Mouse (Mus musculus): Measurements from ENCODE around the gene Zfp36l3.

Zfp36l3 gene

GRCm38 (mm10) chrX:53776276-53776675 is at the start of gene Zfp36l3:
Gene Zfp36l3 (minus strand): TSS chrX:53776394.
- DNase-seq (ENCODE audit: low read depth, low spot score), result no peak

GRCm38 (mm10) chrX:53799074-53799473 is 22.9 kb upstream of the Zfp36l3 start:
- no peak for DNase-seq (ENCODE audit: low read depth, low spot score)

- peak; percentile 4 for DNase-seq (ENCODE audit: low read depth, low spot score)
Observed at GRCm38 (mm10) chrX:53797519-53797918, 21.3 kb upstream of the Zfp36l3 start, which contains the start of gene Xlr. Gene Xlr (minus strand): TSS chrX:53797706.

- DNase-seq (ENCODE audit: low read depth, low spot score), result no peak
Observed at GRCm38 (mm10) chrX:53757736-53758135, 18.5 kb downstream of the Zfp36l3 start, which contains the start of gene 1700013H16Rik. Gene 1700013H16Rik (minus strand): TSS chrX:53757831.

- DNase-seq (ENCODE audit: low read depth, low spot score), result no peak
Observed at GRCm38 (mm10) chrX:53752851-53753250, 23.3 kb downstream of the Zfp36l3 start.

GRCm38 (mm10) chrX:53728967-53729366 is 47.2 kb downstream of the Zfp36l3 start:
- no peak for DNase-seq (ENCODE audit: low read depth, low spot score)

GRCm38 (mm10) chrX:53724596-53724995 is 51.6 kb downstream of the Zfp36l3 start, which contains the start of gene 4930502E18Rik:
Gene 4930502E18Rik (plus strand): TSS chrX:53724826.
- no peak for DNase-seq (ENCODE audit: low read depth, low spot score)
